Mouse (Mus musculus): ENCODE results near the gene Ano10. TPM values are rescaled to one million over a fixed set of nuclear protein-coding genes. Genes with fewer than 3 reads are reported as not detected.
"Not testable (repeated sequence)": the region's sequence is repeated elsewhere in the genome, so short reads cannot be mapped to it uniquely, and the experiment has no call there.

Gene Ano10
- total RNA-seq (2015; ENCODE audit: low replicate concordance) (14.8 and 31.1 TPM in 2 replicates), total RNA-seq (2017; ENCODE audit: low replicate concordance) (6.4 and 7.4 TPM in 2 replicates)

DNA sequence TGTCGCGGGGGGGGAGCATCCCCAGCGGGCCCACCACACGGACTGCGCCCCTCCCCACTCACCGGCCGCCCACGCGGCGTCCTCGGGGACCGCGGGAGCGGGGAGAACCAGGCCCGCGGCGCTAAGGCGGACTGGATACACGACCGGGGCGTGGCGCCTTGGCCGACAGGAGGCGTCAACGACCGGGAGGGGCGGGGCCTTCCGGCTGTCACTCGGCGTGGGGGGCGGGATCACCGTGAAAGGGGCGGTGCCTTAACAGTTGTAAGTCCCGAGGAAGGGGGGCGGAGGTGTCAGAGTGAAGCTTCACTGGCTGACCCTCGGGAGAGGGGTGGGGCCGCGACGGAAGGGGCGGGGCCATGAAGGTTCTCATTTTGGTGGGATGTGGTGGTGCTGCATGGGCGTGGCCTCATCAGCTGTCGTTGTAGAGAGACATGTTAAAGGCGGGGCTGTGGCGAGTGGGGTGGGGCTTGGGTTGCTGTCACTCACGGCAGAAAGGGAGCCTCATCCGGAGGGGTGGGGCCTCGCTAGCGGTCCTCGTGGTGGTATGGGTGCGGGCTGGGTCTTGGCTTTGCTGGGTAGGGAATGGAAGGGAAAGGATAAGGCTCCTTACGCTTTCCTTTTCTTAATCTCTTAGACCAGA is at the start of gene Ano10:
TSS of gene Ano10 (minus strand) at position 182 of the 640 bp plus-strand sequence.
- ATAC-seq (replicated peaks; ENCODE audit: low FRiP score, poor library complexity, severe bottlenecking), result peak; percentile 87

DNA sequence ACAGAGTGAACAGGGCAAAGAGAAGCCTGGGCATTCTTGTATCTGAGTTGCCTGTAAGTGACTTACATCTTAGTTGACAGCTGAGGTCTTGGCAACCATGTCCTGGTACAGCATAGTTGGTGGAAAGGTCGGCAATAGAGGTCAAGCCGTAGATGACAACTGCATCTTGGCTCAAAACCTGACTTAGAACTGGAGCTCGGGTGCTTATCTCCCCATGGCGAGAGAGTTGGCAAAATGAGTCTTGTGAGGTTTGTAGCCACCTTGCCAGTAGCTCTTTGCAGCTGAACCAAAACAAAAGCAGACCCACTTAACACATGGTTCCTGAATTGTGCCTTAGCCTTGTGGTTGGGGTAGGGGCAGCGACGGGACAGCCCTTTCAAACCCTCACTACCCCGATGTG is 49.2 kb upstream of the Ano10 start:
- no peak for ATAC-seq (replicated peaks; ENCODE audit: low FRiP score, poor library complexity, severe bottlenecking)

DNA sequence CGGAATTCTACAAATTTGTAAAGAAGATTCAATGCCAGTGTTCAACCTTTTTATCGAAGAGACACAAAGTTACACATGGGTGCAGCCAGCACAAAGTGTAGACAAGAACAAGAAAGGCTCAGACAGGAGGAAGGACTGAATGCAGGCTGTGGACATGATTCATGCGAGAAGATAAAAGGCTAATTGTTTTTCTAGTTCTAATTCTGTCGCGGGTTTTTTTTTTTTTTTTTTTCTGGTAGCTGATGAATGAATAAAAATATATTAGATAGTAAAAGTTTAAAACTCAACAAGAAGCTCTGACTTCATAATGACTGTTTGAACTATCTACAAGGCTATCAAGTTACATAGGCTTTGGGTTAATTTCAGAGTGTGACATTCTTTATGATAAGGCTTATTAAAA is 45.7 kb upstream of the Ano10 start:
- ATAC-seq (replicated peaks; ENCODE audit: low FRiP score, poor library complexity, severe bottlenecking), result no peak

DNA sequence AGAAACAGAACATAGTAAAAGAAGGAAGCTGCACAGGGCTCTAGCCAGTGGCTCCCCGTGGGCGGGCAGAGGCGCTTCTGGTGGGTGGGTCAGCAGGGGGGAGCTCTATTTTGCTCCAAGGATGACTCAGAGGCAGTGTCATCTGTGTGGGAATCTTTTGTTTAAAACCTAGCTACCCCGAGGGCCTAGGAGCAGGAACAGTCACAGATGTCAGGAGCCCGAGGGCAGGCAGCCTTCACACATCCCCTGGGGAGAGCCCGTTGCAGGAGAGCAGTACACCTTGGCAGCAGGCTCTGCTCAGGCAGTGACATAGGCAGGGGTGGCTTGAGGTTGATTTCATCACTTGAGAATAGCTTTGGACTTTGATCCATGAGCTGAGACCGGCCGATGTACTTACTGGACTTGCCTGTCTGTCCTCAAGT is 43.3 kb upstream of the Ano10 start:
- ATAC-seq (replicated peaks; ENCODE audit: low FRiP score, poor library complexity, severe bottlenecking), result peak; percentile 43; the same call in 1 of the 2 replicates

DNA sequence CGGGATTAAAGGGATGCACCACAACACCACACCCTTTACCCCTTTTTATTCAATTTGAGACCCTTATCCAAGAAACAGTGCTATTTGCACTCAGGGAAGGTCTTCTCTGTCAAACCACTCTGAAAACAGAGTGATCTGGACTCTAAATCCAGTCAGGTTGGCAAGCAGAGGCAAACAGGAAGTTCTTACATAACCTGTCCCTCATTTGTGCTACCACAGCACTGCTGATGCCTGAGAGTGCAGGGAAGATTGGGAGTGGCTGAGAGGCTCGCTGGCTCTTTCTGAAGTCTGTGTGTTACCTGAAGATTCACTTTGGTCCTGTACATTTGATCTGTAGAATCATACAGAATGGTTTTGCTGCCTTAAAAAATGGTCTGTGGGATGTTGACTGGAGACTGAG is 42.5 kb upstream of the Ano10 start:
- ATAC-seq (replicated peaks; ENCODE audit: low FRiP score, poor library complexity, severe bottlenecking), result no peak

DNA sequence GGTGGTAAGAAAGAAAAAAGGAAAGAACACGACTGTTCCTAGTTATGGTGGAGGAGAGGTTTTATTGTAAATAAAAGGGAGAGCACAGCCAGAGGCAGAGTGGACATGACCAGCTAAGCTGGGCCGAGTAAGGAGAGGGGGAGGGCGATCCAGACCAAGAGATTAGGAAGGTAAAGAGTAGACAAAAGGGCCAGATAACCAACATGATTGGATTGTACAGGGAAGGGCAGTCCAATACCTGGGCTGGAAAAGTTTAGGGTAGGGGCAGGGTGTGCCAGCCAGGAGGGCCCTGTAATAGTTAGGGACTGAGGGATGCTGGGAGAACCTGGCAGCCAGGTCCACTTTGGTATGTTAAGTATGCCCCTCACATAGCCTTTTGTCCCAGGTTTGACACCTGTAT is 34.0 kb upstream of the Ano10 start:
- no peak for ATAC-seq (replicated peaks; ENCODE audit: low FRiP score, poor library complexity, severe bottlenecking)

DNA sequence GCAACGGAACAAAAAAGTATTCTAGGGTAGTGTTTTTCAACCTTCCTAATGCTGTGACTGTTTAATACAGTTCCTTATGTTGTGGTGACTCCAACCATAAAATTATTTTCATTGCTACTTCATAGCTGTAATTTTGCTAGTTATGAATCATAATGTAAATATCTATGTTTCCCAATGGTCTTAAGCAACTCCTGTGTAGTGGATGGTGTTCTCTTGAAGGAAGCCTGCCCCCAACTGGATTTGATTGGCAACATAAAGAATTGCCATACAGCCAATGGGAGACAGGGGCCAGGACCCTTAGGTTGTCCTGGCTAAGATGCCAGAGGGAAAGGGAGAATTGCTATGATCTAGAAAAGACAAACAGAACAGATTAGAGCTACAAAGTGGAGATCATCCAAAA is 31.8 kb upstream of the Ano10 start:
- no peak for ATAC-seq (replicated peaks; ENCODE audit: low FRiP score, poor library complexity, severe bottlenecking)

DNA sequence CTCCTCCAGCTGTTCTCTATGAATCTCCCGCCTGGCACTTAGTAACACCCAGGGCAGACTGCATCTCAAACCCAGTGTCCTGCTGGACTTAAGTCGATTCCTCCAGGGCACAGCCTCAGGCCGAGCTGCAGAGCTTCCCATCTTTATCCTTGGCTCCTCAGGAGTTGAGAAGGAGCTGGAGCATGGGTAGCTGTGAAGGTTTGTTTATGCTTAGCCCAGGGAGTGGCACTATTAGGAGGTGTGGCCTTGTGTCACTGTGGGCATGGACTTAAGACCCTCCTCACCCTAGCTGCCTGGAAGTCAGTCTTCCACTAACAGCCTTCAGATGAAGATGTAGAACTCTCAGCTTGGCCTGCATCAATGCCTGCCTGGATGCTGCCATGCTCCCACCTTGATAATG is 28.1 kb upstream of the Ano10 start:
- no peak for ATAC-seq (replicated peaks; ENCODE audit: low FRiP score, poor library complexity, severe bottlenecking)

DNA sequence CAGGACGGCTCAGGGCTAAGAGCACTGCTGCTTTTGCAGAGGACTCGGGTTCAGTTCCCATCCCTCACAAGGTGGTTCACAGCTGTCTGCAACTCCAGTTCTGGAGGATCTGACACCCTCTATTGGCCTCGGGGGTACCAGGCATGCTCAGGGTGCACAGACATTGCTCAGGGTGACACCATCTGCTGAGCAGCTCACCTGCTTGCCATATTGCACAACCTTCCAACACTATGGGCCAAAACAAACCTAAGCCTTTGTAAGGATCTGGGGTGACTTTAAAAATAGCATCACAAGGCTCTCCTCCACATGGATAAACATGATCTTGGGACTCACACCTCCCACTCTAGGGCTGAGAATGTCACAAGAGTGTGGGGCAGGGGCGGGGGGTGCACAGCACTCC is 26.4 kb upstream of the Ano10 start:
- no peak for ATAC-seq (replicated peaks; ENCODE audit: low FRiP score, poor library complexity, severe bottlenecking)

DNA sequence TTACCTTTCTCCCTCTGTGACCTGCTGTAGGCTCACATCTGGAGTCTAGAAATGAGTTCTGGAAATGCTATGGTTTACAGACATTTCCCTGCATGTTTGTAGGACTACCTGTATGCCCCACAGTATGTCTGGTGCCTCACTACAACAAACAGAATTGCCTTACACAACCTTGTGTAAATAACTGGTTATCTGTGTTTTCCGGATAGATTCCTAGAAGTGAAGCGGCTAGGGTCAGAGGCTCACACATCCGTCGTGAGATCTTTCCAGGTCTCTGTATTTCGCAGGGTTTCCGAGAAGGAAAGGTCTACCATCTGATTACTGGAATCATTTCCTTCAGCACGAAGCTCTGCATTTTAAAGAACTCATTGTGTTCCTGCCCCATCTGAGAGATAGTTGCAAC is 22.3 kb upstream of the Ano10 start:
- no peak for ATAC-seq (replicated peaks; ENCODE audit: low FRiP score, poor library complexity, severe bottlenecking)

DNA sequence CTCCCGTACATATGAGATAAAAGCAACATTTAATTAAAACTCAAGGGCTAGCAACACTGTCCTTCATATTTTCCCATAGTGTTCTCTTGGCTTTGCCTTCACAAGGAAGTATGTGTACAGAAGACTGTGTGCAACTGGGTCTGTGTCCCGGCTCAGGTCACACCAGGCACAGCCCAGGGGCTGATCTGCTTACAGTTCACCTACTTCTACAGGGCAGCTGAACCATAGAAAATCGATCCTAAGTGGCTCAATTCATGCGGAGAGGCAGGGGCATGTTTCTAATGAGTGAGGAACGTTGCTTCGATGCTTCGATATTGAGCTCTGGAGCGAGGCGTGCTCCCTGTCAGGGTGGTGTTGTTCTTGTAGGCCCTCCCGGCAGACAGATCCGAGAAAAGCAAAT is 21.3 kb upstream of the Ano10 start:
- ATAC-seq (replicated peaks; ENCODE audit: low FRiP score, poor library complexity, severe bottlenecking), result no peak

DNA sequence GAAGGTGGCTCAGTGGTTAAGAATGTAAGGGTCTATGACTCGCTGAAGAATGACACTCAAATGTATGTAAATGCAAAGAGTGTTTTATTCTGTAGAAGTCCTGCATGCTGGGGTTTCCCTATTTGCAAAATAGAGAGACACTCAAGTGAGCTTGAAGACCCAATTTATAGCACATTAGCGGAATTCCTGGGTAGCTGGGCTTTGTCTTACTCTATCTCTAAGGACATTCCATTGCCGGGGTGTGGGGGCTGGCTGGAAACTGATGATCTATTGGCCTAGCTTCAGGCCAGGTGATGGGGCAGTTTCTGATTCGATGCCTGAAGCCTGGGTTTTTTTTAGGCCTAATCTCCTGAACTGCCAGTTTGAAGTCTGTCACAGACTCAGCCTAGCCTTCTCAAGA is 20.7 kb upstream of the Ano10 start:
- no peak for ATAC-seq (replicated peaks; ENCODE audit: low FRiP score, poor library complexity, severe bottlenecking)

DNA sequence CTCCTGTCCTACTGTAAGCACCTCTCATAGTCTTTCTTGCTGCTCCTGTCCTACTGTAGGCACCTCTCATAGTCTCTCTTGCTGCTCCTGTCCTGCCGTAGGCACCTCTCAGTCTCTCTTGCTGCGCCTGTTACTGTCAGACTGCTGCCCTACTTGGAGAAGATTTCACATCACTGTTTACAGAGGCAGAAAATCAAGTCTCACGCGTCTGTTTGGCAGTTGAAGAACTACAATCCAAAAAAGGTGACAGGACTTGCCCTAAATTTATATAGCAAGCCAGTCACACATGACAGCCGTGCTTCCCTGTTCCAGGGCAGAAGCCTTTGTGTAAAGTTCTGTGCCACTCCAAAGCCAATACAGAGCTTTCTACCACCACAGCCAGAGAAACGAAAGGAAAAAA is 20.2 kb upstream of the Ano10 start:
- no peak for ATAC-seq (replicated peaks; ENCODE audit: low FRiP score, poor library complexity, severe bottlenecking)

DNA sequence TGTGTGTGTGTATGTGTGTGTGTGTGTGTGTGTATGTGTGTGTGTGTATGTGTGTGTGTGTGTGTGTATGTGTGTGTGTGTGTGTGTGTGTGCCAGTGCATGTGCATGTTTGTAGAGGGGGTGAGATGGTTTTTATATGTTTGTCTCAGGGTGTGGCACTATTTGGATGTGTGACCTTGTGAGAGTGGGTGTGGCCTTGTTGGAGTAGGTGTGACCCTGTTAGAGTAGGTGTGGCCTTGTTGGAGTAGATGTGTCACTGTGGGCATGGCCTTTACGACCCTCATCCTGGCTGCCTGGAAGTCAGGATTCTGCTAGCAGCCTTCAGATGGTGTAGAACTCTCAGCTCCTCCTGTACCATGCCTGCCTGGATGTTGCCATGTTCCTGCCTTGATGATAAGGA is 18.9 kb upstream of the Ano10 start:
- ATAC-seq (replicated peaks; ENCODE audit: low FRiP score, poor library complexity, severe bottlenecking), result not testable (repeated sequence)

DNA sequence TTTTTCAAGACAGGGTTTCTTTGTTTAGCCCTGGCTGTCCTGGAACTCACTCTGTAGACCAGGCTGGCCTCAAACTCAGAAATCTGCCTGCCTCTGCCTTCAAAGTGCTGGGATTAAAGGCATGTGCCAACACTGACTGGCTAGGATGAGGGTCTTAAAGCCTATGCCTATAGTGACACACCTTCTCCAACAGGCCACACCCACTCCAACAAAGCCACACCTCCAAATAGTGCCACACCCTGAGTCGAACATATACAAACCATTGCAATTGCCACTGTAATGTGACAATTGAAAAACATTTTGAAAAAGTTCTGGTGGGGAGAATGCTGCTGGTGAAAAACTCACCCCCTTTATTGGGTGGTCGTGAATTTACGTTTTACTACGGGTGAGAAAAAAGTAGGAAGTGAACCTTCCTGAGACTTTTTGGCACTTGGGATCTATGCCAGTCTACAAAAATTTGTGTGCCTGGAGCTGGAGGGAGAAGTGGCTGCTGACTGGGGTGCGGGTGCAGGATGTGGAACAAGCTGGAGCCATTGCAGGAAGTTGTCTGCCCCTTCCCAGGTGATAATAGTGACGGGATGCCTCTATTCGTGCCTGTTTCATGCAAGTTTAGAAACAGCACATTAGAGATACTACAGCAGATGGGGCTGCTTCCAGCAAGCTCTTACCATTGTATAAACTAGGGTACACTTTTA is 18.2 kb upstream of the Ano10 start:
- no peak for ATAC-seq (replicated peaks; ENCODE audit: low FRiP score, poor library complexity, severe bottlenecking)

DNA sequence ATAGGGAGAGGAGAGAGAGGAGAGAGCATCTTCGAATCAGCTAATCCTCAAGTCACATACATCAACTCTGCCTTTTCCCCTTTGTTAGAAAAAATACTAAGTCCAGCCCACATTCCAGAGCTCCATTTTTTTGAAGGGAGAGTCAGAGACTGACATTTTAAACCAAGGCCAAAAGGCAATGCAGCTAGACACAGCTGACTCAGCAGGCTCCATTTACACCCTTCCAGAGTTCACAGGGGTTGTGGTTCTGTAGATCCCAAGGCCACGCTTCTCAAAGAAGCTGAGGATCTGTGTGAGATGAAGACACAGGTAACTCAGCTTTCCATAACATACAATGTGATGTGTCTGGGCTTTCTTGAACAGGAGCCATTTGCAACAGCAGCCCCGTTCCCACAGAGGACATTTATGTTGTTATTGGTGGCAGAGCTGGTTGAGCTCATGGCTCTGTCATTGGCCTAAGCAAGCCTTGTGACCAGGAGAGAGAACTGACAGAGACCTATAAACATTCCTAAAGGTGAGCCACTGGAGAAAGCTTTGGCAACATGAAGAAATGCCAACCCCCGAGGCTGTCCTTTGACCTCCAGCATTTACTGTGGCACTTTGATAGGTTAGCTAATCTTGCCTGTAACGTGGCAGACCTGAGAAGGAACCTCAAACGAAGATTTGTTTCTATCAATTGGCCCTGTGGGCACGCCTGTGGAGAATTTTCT is 17.0 kb upstream of the Ano10 start:
- ATAC-seq (replicated peaks; ENCODE audit: low FRiP score, poor library complexity, severe bottlenecking), result 0 out of 2 replicates have a peak, but pooled peaks have one; percentile 53

DNA sequence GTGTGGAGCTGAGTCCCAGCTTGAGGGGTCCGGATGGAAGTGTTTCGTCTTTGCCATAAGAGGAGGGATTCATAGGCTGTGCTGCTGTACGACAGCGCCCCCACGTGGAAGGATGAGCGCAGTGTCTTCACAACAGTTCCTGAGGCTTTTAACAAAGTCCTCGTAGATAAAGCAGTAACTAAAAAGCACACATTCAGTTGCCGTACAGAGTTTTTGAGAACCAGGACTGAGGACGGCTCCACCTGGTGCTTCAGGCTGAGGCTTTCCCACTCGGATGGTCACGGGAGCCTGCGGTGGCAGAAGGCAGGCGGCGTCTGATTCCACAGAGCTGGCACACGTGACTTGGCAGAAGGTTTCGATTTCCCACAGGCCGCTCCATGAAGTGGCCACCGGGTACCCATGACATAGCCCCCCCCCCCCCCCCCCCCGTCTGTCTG is 16.4 kb upstream of the Ano10 start:
- ATAC-seq (replicated peaks; ENCODE audit: low FRiP score, poor library complexity, severe bottlenecking), result peak; percentile 84

DNA sequence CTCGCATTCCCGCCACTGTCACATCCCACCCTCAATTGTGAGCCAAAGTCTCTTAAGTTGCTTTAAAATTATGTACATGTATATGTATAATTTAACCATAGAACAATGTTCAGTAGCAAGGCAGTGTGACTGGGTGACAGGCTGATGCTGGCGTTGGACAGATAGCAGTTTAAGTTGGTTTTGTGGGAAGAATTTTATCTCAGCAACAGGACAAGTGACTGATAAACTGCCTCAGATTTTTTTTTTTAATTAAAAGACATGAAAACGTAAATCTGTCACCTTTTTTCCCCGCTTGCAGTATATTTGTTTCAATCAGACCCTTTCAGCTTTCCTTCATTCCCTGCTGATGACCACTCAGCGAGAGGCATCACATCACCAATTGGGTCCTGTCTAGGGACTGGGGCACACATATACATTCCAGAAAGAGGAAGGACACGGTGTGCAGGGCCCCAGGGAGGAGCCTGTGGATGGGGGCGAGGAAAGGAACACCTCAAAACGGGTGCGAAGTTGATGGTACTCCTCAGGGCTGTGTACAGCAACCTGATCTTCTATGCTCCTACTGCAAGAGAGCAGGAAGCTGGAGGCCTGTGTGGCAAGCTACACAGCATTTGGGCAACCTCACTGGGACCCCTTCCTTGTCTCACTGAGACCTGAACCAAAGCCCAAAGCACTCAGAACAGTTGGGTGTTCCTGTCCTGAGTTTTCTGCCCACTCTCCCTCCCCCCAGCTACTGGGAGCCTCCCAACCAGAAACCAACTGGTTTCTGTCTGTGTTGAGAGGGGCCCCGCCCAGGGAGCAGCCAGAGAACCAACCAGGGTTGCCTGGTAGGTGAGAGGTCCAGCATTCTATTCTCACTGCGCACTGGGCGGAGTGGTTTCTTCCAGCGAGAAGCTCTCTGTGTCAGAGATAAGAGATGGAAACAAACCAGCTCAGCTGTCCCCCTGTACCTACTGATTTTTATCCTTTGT is 15.1 kb upstream of the Ano10 start:
- ATAC-seq (replicated peaks; ENCODE audit: low FRiP score, poor library complexity, severe bottlenecking), result no peak

DNA sequence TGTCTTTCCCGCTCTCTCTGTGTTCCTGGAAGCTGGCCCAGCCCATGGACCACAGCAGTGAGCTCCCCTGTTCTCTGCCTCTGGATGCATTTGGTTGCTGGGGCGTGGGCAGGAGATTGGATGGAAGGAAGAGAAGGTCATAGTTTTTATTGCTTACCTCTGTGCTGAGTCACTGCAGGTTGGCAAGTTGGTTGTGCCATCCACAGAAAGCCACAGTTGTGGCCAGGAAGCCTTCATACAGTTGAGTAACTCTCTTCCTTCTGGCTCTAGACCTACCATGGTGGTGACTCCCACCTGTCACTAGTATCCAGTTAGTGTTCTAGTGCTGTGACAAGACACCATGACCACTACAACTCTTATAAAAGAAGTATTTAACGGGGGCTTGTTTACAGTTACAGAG is 11.1 kb upstream of the Ano10 start:
- no peak for ATAC-seq (replicated peaks; ENCODE audit: low FRiP score, poor library complexity, severe bottlenecking)

DNA sequence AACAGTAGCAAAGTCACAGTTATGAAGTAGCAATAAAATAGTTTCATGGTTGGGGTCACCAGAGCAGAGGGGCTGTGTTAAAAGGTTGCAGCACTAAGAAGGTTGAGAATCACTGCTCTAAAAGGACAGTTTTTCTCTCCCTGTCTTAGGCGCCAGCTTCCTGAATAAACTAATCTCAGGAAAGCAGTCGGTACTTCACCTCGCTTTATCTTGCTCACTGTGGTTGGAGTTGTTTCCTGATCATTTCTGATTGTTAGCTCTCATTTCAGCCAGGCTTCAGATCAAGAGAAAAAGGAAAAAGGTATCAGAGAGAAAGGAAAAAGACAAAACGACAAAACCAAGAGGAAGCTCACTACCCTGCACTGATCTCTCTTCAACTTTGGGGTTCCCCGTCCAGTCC is 1.9 kb upstream of the Ano10 start:
- no peak for ATAC-seq (replicated peaks; ENCODE audit: low FRiP score, poor library complexity, severe bottlenecking)

All from erythroblast, adult 5-6 weeks (primary cell).